Mouse (Mus musculus) mouse trophoblast stem cell (cell line): ENCODE results near the gene Rmi2.

Experiments used
- in situ Hi-C, 2 experiments: fragments of 300-500 bp; cut with MseI, MboI; formaldehyde crosslinking; loops; 2 replicates in 1 of 2; 3 replicates in 1 of 2; pipeline ENCODE4 v1.15.1; 2025

The Rmi2 gene

GRCm38 (mm10) chr16:10864833-10865591 lies 30.2 kb downstream of the Rmi2 start:
- in situ Hi-C loops = loop anchor here in 1 of 2 experiments (5.0 kb wide), 1 partner anchor 298 kb away; no protein-coding TSS in a partner anchor

- in situ Hi-C loops = no loop called here
Observed at GRCm38 (mm10) chr16:10865592-10865987, 30.7 kb downstream of the Rmi2 start.

- in situ Hi-C loops = no loop called here
Observed at GRCm38 (mm10) chr16:10866841-10867240, 32.0 kb downstream of the Rmi2 start.

- in situ Hi-C loops = no loop called here
Observed at GRCm38 (mm10) chr16:10867501-10867900, 32.6 kb downstream of the Rmi2 start.

- in situ Hi-C loops = no loop called here
Observed at GRCm38 (mm10) chr16:10867904-10868440, 33.1 kb downstream of the Rmi2 start.

- in situ Hi-C loops = loop anchor here in 1 of 2 experiments (10.0 kb wide), 1 partner anchor 164 kb away; no protein-coding TSS in a partner anchor
Observed at GRCm38 (mm10) chr16:10870969-10871368, 36.1 kb downstream of the Rmi2 start.

GRCm38 (mm10) chr16:10872825-10873360 lies 38.0 kb downstream of the Rmi2 start:
- in situ Hi-C loops = loop anchor here in 1 of 2 experiments (10.0 kb wide), 1 partner anchor 162 kb away; no protein-coding TSS in a partner anchor

GRCm38 (mm10) chr16:10873654-10874053 lies 38.8 kb downstream of the Rmi2 start:
- in situ Hi-C loops = loop anchor here in 1 of 2 experiments (10.0 kb wide), 1 partner anchor 161 kb away; no protein-coding TSS in a partner anchor

GRCm38 (mm10) chr16:10878227-10878626 lies 43.4 kb downstream of the Rmi2 start:
- in situ Hi-C loops = loop anchor here (5.0 to 10.0 kb wide), 2 partner anchors 154 to 157 kb away; no protein-coding TSS in a partner anchor

- in situ Hi-C loops = loop anchor here (5.0 to 10.0 kb wide), 2 partner anchors 153 to 155 kb away; no protein-coding TSS in a partner anchor
Observed at GRCm38 (mm10) chr16:10879467-10879866, 44.6 kb downstream of the Rmi2 start.

- in situ Hi-C loops = no loop called here
Observed at GRCm38 (mm10) chr16:10881231-10881962, 46.5 kb downstream of the Rmi2 start.

GRCm38 (mm10) chr16:10887436-10887835 lies 52.6 kb downstream of the Rmi2 start:
- in situ Hi-C loops = no loop called here

GRCm38 (mm10) chr16:10890363-10890762 lies 55.5 kb downstream of the Rmi2 start:
- in situ Hi-C loops = no loop called here

- in situ Hi-C loops = no loop called here
Observed at GRCm38 (mm10) chr16:10893161-10893560, 58.3 kb downstream of the Rmi2 start.

GRCm38 (mm10) chr16:10895906-10896305 lies 61.0 kb downstream of the Rmi2 start:
- in situ Hi-C loops = no loop called here

GRCm38 (mm10) chr16:10897372-10897771 lies 62.5 kb downstream of the Rmi2 start:
- in situ Hi-C loops = no loop called here

- in situ Hi-C loops = loop anchor here in 1 of 2 experiments (25.0 kb wide), 1 partner anchor 487 kb away; no protein-coding TSS in a partner anchor
Observed at GRCm38 (mm10) chr16:10900736-10901135, 65.9 kb downstream of the Rmi2 start.

- in situ Hi-C loops = loop anchor here in 1 of 2 experiments (25.0 kb wide), 1 partner anchor 485 kb away; no protein-coding TSS in a partner anchor
Observed at GRCm38 (mm10) chr16:10901956-10902355, 67.1 kb downstream of the Rmi2 start.

- in situ Hi-C loops = loop anchor here in 1 of 2 experiments (25.0 kb wide), 1 partner anchor 484 kb away; no protein-coding TSS in a partner anchor
Observed at GRCm38 (mm10) chr16:10902849-10903248, 68.0 kb downstream of the Rmi2 start.

- in situ Hi-C loops = loop anchor here in 1 of 2 experiments (25.0 kb wide), 1 partner anchor 482 kb away; no protein-coding TSS in a partner anchor
Observed at GRCm38 (mm10) chr16:10905661-10906113, 70.8 kb downstream of the Rmi2 start.

- in situ Hi-C loops = loop anchor here in 1 of 2 experiments (25.0 kb wide), 1 partner anchor 477 kb away; no protein-coding TSS in a partner anchor
Observed at GRCm38 (mm10) chr16:10910541-10910940, 75.7 kb downstream of the Rmi2 start.
